Mouse (Mus musculus): ENCODE measurements at regions not wholly inside any gene's neighbourhood (a gene's known extent, or its start where the extent isn't known, plus 50 kb on each side); places are given as distances from the start of the nearest gene placed in this dataset.

GRCm38 (mm10) chr12:70702473-70702872, 122.8 kb upstream of the Frmd6 start:
- TF ChIP-seq CTCF (IDR thresholded peaks at IDR 0.05; ENCODE audit: borderline replicate concordance, control insufficient read depth, extremely low read depth, insufficient read depth, low read length, poor library complexity) (no peak), POLR2A (IDR thresholded peaks at IDR 0.05; ENCODE audit: control insufficient read depth, extremely low read depth, insufficient read depth, low read length, poor library complexity) (no peak)

All from thymus, adult 2 months (tissue).